Mouse (Mus musculus): ENCODE results near the gene Arrdc2.

Gene Arrdc2

GRCm38 (mm10) chr8:70863956-70864711 is 24.6 kb upstream of the Arrdc2 start:
- DNase-seq = peak; percentile 54

- peak; percentile 64 for DNase-seq
These were observed 23.5 kb upstream of the Arrdc2 start, which contains the start of gene Kcnn1 for GRCm38 (mm10) chr8:70862824-70863641. TSS of gene Kcnn1 (minus strand) at chr8:70863258.

GRCm38 (mm10) chr8:70857516-70857915 is 18.0 kb upstream of the Arrdc2 start:
- peak; percentile 68 for DNase-seq

GRCm38 (mm10) chr8:70856541-70857197 is 17.1 kb upstream of the Arrdc2 start:
- DNase-seq = peak; percentile 79

- no peak for DNase-seq
These were observed 16.5 kb upstream of the Arrdc2 start for GRCm38 (mm10) chr8:70856028-70856427.

GRCm38 (mm10) chr8:70853863-70854262 is 14.3 kb upstream of the Arrdc2 start:
- no peak for DNase-seq

- no peak for DNase-seq
These were observed 13.2 kb upstream of the Arrdc2 start for GRCm38 (mm10) chr8:70852595-70853231.

GRCm38 (mm10) chr8:70851837-70852236 is 12.3 kb upstream of the Arrdc2 start:
- no peak for DNase-seq

- no peak for DNase-seq
These were observed 11.4 kb upstream of the Arrdc2 start for GRCm38 (mm10) chr8:70850947-70851346.

GRCm38 (mm10) chr8:70850132-70850845 is 10.8 kb upstream of the Arrdc2 start:
- no peak for DNase-seq

GRCm38 (mm10) chr8:70849333-70849990 is 9.9 kb upstream of the Arrdc2 start:
- DNase-seq = no peak

GRCm38 (mm10) chr8:70846371-70847154 is 7.0 kb upstream of the Arrdc2 start:
- peak; percentile 80 for DNase-seq

GRCm38 (mm10) chr8:70845108-70845507 is 5.6 kb upstream of the Arrdc2 start:
- DNase-seq = no peak

GRCm38 (mm10) chr8:70844523-70844922 is 5.0 kb upstream of the Arrdc2 start:
- peak; percentile 97 for DNase-seq

- DNase-seq = no peak
These were observed 4.4 kb upstream of the Arrdc2 start for GRCm38 (mm10) chr8:70843941-70844340.

GRCm38 (mm10) chr8:70843214-70843773 is 3.8 kb upstream of the Arrdc2 start:
- DNase-seq = no peak

- no peak for DNase-seq
These were observed 3.0 kb upstream of the Arrdc2 start for GRCm38 (mm10) chr8:70842484-70842883.

GRCm38 (mm10) chr8:70841147-70842072 is 1.9 kb upstream of the Arrdc2 start:
- DNase-seq = peak; percentile 94

GRCm38 (mm10) chr8:70840590-70840989 is 1.1 kb upstream of the Arrdc2 start:
- peak; percentile 32 for DNase-seq
